Mouse (Mus musculus) gastrocnemius, postnatal 25 days (tissue): ENCODE data around the gene Ypel2. TPM values are rescaled to one million over a fixed set of nuclear protein-coding genes. Genes with fewer than 3 reads are reported as not detected.
A peak's percentile ranks its signal among the peaks of the same experiment; 100 is the strongest.

Experiments
- DNase-seq: peaks from one replicate; pipeline ENCODE4 v3.0.0; 2022
- total RNA-seq, 2 experiments: library from RNA; stranded (reverse); gene quantifications; 1 replicate in 1 of 2; 2 replicates in 1 of 2; pipeline ENCODE4 v1.2.3; 2021

The Ypel2 gene
- total RNA-seq, 2 experiments from 2014 or later, result 3.7 to 8.0 TPM

GRCm38 (mm10) chr11:86930636-86931180, 62.8 kb downstream of the Ypel2 start:
- DNase-seq, result no peak

- no peak for DNase-seq
Measured at GRCm38 (mm10) chr11:86929985-86930384, 63.5 kb downstream of the Ypel2 start.

- DNase-seq, result no peak
Measured at GRCm38 (mm10) chr11:86929531-86929930, 64.0 kb downstream of the Ypel2 start.

GRCm38 (mm10) chr11:86925085-86925638, 68.3 kb downstream of the Ypel2 start:
- no peak for DNase-seq

GRCm38 (mm10) chr11:86924629-86925028, 68.9 kb downstream of the Ypel2 start:
- no peak for DNase-seq

- no peak for DNase-seq
Measured at GRCm38 (mm10) chr11:86923654-86924053, 69.9 kb downstream of the Ypel2 start.

GRCm38 (mm10) chr11:86922029-86922428, 71.5 kb downstream of the Ypel2 start:
- no peak for DNase-seq

GRCm38 (mm10) chr11:86921335-86921734, 72.2 kb downstream of the Ypel2 start:
- peak; percentile 45 for DNase-seq

- peak; percentile 77 for DNase-seq
Measured at GRCm38 (mm10) chr11:86920111-86921080, 73.1 kb downstream of the Ypel2 start.

- DNase-seq, result no peak
Measured at GRCm38 (mm10) chr11:86919468-86919867, 74.0 kb downstream of the Ypel2 start.

- no peak for DNase-seq
Measured at GRCm38 (mm10) chr11:86917536-86917935, 76.0 kb downstream of the Ypel2 start.

- no peak for DNase-seq
Measured at GRCm38 (mm10) chr11:86916596-86917249, 76.8 kb downstream of the Ypel2 start.

- DNase-seq, result no peak
Measured at GRCm38 (mm10) chr11:86914329-86914728, 79.2 kb downstream of the Ypel2 start.

- DNase-seq, result no peak
Measured at GRCm38 (mm10) chr11:86910244-86910643, 83.3 kb downstream of the Ypel2 start.

GRCm38 (mm10) chr11:86909028-86909427, 84.5 kb downstream of the Ypel2 start:
- no peak for DNase-seq

GRCm38 (mm10) chr11:86907889-86908590, 85.5 kb downstream of the Ypel2 start:
- no peak for DNase-seq

GRCm38 (mm10) chr11:86906767-86907662, 86.5 kb downstream of the Ypel2 start:
- DNase-seq, result no peak

GRCm38 (mm10) chr11:86906257-86906656, 87.2 kb downstream of the Ypel2 start:
- no peak for DNase-seq

- DNase-seq, result no peak
Measured at GRCm38 (mm10) chr11:86905261-86905660, 88.2 kb downstream of the Ypel2 start.

GRCm38 (mm10) chr11:86904706-86905105, 88.8 kb downstream of the Ypel2 start:
- no peak for DNase-seq

- DNase-seq, result no peak
Measured at GRCm38 (mm10) chr11:86898367-86898766, 95.1 kb downstream of the Ypel2 start.
